Mouse (Mus musculus): Measurements from ENCODE around the gene Acsf3. TPM values are rescaled to one million over a fixed set of nuclear protein-coding genes. Genes with fewer than 3 reads are reported as not detected.

Acsf3 gene
- polyA plus RNA-seq, 1 experiment from 2014 or later, result 16.3 TPM

DNA sequence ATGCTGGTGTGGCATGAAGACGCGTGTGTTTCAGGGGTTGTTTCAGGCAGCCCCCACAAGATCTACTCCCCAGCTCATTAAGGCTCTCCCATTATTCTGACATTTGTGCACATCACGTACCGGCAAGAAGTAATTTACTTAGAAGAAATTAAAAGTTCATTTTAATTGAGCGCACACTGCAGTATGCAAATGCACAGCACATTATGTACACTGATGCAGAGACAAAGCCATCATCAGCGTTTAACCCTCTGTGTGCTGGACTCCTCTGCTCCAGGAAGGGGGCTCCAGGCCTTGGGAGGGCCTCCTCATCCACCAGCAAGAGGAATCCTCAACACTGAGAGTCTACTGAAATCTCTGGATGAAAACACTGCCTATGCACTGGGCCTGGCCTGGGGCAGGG lies 37.4 kb upstream of the Acsf3 start:
- Histone ChIP-seq H3K9ac (replicated peaks; ENCODE audit: low read depth, low read length) (no peak overlapping the region), H3K36me3 (ENCODE audit: control insufficient read depth, insufficient read depth, low read length) (no peaks in the 10 kb centered on the region), H3K27me3 (ENCODE audit: control insufficient read depth, insufficient read depth, low read length) (no peaks in the 10 kb centered on the region), H3K4me1 (ENCODE audit: control insufficient read depth, insufficient read depth, low read length) (peaks cover 74% of the 10 kb centered on the region), H3K4me2 (ENCODE audit: low read depth, low read length) (no peak overlapping the region), H3K4me3 (ENCODE audit: low read depth, low read length) (no peak overlapping the region), H3K9me3 (ENCODE audit: control insufficient read depth, low read length) (no peaks in the 10 kb centered on the region), H3K27ac (ENCODE audit: low read depth, low read length) (peak overlapping the region; percentile 90)
- ATAC-seq (ENCODE audit: low read depth), result peak; percentile 66; the same call in 1 of the 2 replicates
- WGBS, result 45% methylated on average over 6 of the region's 6 CpGs

DNA sequence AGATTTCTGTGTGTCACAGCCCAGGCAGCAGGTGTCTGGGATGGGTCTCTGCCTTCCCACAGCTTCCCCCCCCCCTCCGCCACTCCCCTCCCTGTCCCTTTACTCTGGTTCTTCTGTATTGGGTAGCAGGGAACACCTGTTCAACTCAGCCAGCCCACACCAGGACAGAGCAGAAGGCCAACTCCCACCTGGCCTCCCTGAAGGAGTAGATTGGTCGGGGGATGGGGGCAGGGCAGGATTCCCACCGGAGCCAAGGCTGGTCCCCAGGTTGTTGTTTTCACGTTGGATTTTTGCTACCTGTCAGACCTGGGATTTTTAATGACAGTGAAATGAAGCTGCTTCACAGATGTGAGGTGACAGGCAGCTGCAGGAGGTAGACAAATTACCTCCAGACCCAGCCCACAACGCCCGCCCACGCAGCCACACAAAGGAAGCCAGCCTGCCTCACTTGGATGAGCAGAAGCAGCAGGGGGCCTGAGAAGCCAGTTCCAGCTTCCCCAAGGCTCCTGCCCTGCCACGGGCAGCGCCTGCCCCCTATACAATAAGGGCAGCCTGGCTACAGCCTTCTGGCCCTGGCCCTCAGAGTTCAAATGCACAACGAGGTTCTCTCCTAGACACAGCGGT lies 36.1 kb upstream of the Acsf3 start:
- no peak overlapping the region for H3K4me2 ChIP-seq (ENCODE audit: low read depth, low read length)
- H3K4me1 ChIP-seq (ENCODE audit: control insufficient read depth, insufficient read depth, low read length), result peaks cover 84% of the 10 kb centered on the region
- peak overlapping the region; percentile 90 for H3K27ac ChIP-seq (ENCODE audit: low read depth, low read length)
- no peaks in the 10 kb centered on the region for H3K36me3 ChIP-seq (ENCODE audit: control insufficient read depth, insufficient read depth, low read length)
- H3K27me3 ChIP-seq (ENCODE audit: control insufficient read depth, insufficient read depth, low read length), result no peaks in the 10 kb centered on the region
- H3K4me3 ChIP-seq (ENCODE audit: low read depth, low read length), result no peak overlapping the region
- 10% methylated on average over 11 of the region's 11 CpGs for WGBS
- no peak for ATAC-seq (ENCODE audit: low read depth)
- no peaks in the 10 kb centered on the region for H3K9me3 ChIP-seq (ENCODE audit: control insufficient read depth, low read length)
- peak overlapping the region; percentile 22; the same call in 1 of the 2 replicates for H3K9ac ChIP-seq (replicated peaks; ENCODE audit: low read depth, low read length)

DNA sequence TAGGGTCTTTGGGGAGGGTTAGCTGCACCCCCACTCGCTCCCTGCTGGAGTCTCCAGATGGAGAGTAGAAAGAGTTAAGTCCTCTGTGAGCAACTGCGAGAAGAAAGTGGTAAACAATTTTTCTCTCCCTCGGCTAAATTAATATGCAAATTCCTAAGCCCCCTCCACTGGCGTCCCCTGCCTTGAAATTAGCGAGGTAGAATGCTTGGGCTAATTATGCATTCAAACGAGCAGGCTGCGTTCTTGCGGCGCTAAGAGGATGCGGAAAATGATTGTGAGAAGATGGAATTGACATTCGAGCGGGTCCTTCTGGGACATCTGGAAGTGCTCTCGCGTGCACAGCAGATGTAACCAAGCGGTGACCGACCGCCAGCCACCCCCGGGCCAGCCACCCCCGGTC lies 32.8 kb upstream of the Acsf3 start:
- H3K4me1 ChIP-seq (ENCODE audit: control insufficient read depth, insufficient read depth, low read length), result peaks cover 85% of the 10 kb centered on the region
- H3K9me3 ChIP-seq (ENCODE audit: control insufficient read depth, low read length), result no peaks in the 10 kb centered on the region
- 0 out of 2 replicates have a peak, but pooled peaks have one; percentile 3 for ATAC-seq (ENCODE audit: low read depth)
- no peaks in the 10 kb centered on the region for H3K27me3 ChIP-seq (ENCODE audit: control insufficient read depth, insufficient read depth, low read length)
- peak overlapping the region; percentile 99 for H3K27ac ChIP-seq (ENCODE audit: low read depth, low read length)
- H3K36me3 ChIP-seq (ENCODE audit: control insufficient read depth, insufficient read depth, low read length), result no peaks in the 10 kb centered on the region
- peak overlapping the region; percentile 1; the same call in 1 of the 2 replicates for H3K4me2 ChIP-seq (ENCODE audit: low read depth, low read length)
- no peak overlapping the region for H3K4me3 ChIP-seq (ENCODE audit: low read depth, low read length)
- WGBS, result 10% methylated on average over 19 of the region's 19 CpGs
- H3K9ac ChIP-seq (replicated peaks; ENCODE audit: low read depth, low read length), result 0 out of 2 replicates have a peak overlapping the region, but pooled peaks have one; percentile 22

DNA sequence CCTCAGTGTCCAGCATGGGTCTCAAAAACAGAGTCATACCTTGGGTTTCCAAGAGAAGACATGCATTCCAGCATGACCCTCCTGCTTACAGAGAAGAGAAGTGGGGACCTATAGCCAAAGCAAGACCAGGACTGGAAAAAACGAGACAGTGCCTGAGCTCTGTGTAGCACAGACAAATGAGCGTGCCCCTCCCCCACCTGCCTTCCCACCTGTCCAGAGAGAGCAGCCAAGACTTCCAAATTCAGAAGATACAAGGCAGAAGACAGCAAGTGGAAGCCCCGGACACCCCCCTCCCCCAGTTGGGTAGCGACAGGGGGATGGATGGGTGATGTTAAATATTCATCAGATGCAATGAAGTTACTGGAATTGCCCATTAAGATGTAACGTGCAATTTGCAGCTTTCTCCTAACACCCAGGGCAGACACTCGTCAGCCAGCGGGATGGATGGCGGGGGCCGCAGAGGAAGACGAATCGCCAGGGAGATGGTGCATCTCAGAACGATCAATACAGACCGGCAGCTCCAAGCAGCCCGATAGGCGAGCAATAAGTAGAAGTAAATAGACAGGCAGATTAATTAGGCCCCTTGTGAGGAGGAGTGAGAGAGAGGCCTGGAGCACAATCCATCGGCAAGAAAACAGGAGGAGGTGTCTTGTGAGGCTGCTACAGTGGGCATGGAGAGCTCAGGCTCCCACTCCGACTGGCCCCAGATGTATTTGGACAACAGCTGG lies 30.1 kb upstream of the Acsf3 start:
- Histone ChIP-seq H3K27me3 (ENCODE audit: control insufficient read depth, insufficient read depth, low read length) (no peaks in the 10 kb centered on the region), H3K27ac (ENCODE audit: low read depth, low read length) (peak overlapping the region; percentile 99)
- 11% methylated on average over 17 of the region's 17 CpGs for WGBS

DNA sequence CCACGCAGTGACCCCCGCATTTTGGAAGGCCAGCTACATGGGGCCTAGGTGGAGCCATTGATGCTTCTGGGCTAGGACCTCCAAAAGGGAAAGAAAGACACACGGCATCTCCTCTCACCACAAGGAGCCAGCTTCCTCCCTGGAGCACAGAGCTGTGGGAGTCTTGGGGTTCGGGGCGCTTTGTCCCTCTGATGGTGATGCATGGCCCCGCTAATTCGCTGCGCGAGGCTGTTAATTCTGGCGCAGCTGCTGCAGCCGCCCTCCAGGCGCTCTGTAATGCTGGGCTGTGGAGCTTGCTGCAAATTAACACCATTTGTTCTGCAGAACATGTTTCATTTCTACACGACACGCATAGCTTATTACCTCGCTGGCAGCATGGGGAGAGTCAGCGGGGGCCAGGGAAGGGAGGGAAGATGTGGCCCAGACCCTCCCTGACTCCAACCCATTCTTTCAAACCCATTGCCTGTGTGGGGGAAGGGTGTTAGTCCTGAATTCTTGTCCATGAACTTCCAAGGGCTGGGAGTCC lies 29.5 kb upstream of the Acsf3 start:
- Histone ChIP-seq H3K9me3 (ENCODE audit: control insufficient read depth, low read length) (no peaks in the 10 kb centered on the region), H3K9ac (replicated peaks; ENCODE audit: low read depth, low read length) (peak overlapping the region; percentile 52), H3K4me2 (ENCODE audit: low read depth, low read length) (peak overlapping the region; percentile 36), H3K27me3 (ENCODE audit: control insufficient read depth, insufficient read depth, low read length) (no peaks in the 10 kb centered on the region), H3K36me3 (ENCODE audit: control insufficient read depth, insufficient read depth, low read length) (no peaks in the 10 kb centered on the region), H3K4me1 (ENCODE audit: control insufficient read depth, insufficient read depth, low read length) (peaks cover 73% of the 10 kb centered on the region), H3K4me3 (ENCODE audit: low read depth, low read length) (0 out of 2 replicates have a peak overlapping the region, but pooled peaks have one; percentile 0), H3K27ac (ENCODE audit: low read depth, low read length) (peak overlapping the region; percentile 99)
- peak; percentile 73 for ATAC-seq (ENCODE audit: low read depth)
- 4% methylated on average over 16 of the region's 16 CpGs for WGBS

More for the DNA sequence above, 30.1 kb upstream of the Acsf3 start:
- Histone ChIP-seq H3K9ac (replicated peaks; ENCODE audit: low read depth, low read length) (peak overlapping the region; percentile 52), H3K36me3 (ENCODE audit: control insufficient read depth, insufficient read depth, low read length) (no peaks in the 10 kb centered on the region), H3K9me3 (ENCODE audit: control insufficient read depth, low read length) (no peaks in the 10 kb centered on the region), H3K4me3 (ENCODE audit: low read depth, low read length) (0 out of 2 replicates have a peak overlapping the region, but pooled peaks have one; percentile 0), H3K4me1 (ENCODE audit: control insufficient read depth, insufficient read depth, low read length) (peaks cover 74% of the 10 kb centered on the region), H3K4me2 (ENCODE audit: low read depth, low read length) (peak overlapping the region; percentile 36)
- ATAC-seq (ENCODE audit: low read depth), result peak; percentile 44

DNA sequence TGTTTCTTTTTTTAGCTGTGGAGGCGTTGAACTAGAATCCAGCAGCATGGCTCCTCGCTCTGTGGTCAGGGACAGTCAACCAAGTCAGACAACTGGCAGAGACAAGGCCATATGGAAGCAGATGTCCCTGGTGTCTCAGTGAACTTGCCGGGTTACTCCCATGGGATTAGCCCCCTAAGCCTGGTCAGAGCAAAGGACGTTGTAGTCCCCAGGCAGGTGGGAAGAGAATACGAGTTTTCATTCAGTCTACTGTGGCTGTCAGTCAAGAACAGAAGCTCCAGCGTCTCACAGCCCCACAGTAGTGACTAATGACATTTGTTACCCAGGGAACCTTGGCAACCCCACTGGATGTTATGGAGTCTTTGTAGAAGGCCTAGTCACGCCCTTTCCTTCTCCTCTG lies 28.8 kb upstream of the Acsf3 start:
- Histone ChIP-seq H3K36me3 (ENCODE audit: control insufficient read depth, insufficient read depth, low read length) (no peaks in the 10 kb centered on the region), H3K9me3 (ENCODE audit: control insufficient read depth, low read length) (no peaks in the 10 kb centered on the region), H3K9ac (replicated peaks; ENCODE audit: low read depth, low read length) (no peak overlapping the region), H3K27me3 (ENCODE audit: control insufficient read depth, insufficient read depth, low read length) (no peaks in the 10 kb centered on the region), H3K4me1 (ENCODE audit: control insufficient read depth, insufficient read depth, low read length) (peaks cover 67% of the 10 kb centered on the region), H3K4me2 (ENCODE audit: low read depth, low read length) (peak overlapping the region; percentile 36; the same call in 1 of the 2 replicates), H3K27ac (ENCODE audit: low read depth, low read length) (peak overlapping the region; percentile 99), H3K4me3 (ENCODE audit: low read depth, low read length) (no peak overlapping the region)
- 28% methylated on average over 7 of the region's 7 CpGs for WGBS
- no peak for ATAC-seq (ENCODE audit: low read depth)

DNA sequence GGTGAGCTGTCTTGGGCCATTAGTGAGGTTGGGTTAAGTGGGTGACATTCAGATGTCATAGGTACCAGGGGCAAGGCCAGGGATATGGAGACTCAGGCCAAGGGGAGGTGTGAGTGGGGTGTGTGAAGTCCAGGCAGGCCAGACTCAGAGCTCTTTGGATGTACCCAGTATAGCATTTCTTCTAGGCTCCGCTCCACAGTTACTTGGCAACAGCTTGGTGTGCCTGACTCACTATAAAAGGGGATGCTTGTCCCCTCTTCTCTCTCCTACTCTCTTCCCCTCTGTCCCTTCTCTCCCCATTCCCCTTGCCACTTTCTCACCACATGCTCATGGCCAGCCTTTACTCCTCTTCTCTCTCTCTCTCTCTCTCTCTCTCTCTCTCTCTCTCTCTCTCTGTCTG lies 27.5 kb upstream of the Acsf3 start:
- Histone ChIP-seq H3K36me3 (ENCODE audit: control insufficient read depth, insufficient read depth, low read length) (no peaks in the 10 kb centered on the region), H3K27me3 (ENCODE audit: control insufficient read depth, insufficient read depth, low read length) (no peaks in the 10 kb centered on the region), H3K9ac (replicated peaks; ENCODE audit: low read depth, low read length) (no peak overlapping the region), H3K4me3 (ENCODE audit: low read depth, low read length) (no peak overlapping the region), H3K27ac (ENCODE audit: low read depth, low read length) (peak overlapping the region; percentile 99), H3K4me2 (ENCODE audit: low read depth, low read length) (no peak overlapping the region), H3K4me1 (ENCODE audit: control insufficient read depth, insufficient read depth, low read length) (peaks cover 56% of the 10 kb centered on the region), H3K9me3 (ENCODE audit: control insufficient read depth, low read length) (no peaks in the 10 kb centered on the region)
- 100% methylated on average over 1 of the region's 1 CpGs for WGBS
- no peak for ATAC-seq (ENCODE audit: low read depth)

DNA sequence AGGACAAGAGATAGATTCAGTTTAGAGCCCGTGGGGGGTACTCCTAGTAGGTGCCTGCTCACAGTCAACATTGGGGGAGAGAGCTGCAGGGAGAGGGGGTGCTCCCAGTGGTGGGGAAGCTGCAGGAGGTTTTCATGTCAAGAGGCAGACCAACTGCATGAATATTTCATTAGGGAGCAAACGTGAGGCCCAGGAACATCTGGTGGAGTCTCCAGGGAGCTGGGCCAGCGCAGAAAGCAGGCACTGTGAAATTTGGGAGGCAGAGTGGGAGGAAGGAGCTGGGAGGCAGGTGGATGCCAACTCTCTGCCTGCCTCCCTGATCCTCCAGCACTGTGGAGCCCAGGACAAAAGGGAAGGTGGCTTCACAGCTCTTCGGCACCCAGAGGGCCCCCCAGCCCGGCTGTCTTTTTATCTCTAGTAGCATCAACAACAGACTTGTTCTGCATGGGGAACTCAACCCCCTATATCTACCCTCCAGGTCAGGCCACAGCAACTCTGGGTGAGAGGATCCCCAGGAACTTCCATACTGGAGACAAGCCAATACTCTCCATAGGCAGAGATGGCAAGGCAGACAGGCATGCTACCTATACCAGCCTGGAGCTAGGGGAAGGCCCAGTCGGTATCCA lies 25.8 kb upstream of the Acsf3 start:
- 43% methylated on average over 6 of the region's 6 CpGs for WGBS
- Histone ChIP-seq H3K36me3 (ENCODE audit: control insufficient read depth, insufficient read depth, low read length) (no peaks in the 10 kb centered on the region), H3K4me1 (ENCODE audit: control insufficient read depth, insufficient read depth, low read length) (peaks cover 42% of the 10 kb centered on the region), H3K9ac (replicated peaks; ENCODE audit: low read depth, low read length) (peak overlapping the region; percentile 22; the same call in 1 of the 2 replicates), H3K4me2 (ENCODE audit: low read depth, low read length) (peak overlapping the region; percentile 39), H3K4me3 (ENCODE audit: low read depth, low read length) (peak overlapping the region; percentile 26; the same call in 1 of the 2 replicates), H3K27ac (ENCODE audit: low read depth, low read length) (peak overlapping the region; percentile 89), H3K27me3 (ENCODE audit: control insufficient read depth, insufficient read depth, low read length) (no peaks in the 10 kb centered on the region), H3K9me3 (ENCODE audit: control insufficient read depth, low read length) (no peaks in the 10 kb centered on the region)
- ATAC-seq (ENCODE audit: low read depth), result no peak
